Mouse (Mus musculus): ENCODE results near the gene Pik3r2. TPM values are rescaled to one million over a fixed set of nuclear protein-coding genes. Genes with fewer than 3 reads are reported as not detected.
A peak's percentile ranks its signal among the peaks of the same experiment; 100 is the strongest.

Gene Pik3r2
- polyA plus RNA-seq, 1 experiment from 2014 or later: 94.1 TPM

GRCm38 (mm10) chr8:70752000-70752764, 24.3 kb downstream of the Pik3r2 start:
- WGBS: 37% methylated on average over 11 of the region's 11 CpGs
- no peak overlapping the region for H3K4me3 ChIP-seq
- H3K4me2 ChIP-seq: no peak overlapping the region
- H3K27ac ChIP-seq: peak overlapping the region; percentile 45; the same call in 1 of the 2 replicates
- no peak for ATAC-seq (ENCODE audit: low FRiP score)
- no peak overlapping the region for H3K9ac ChIP-seq
- no peaks in the 10 kb centered on the region for H3K9me3 ChIP-seq
- H3K27me3 ChIP-seq: peaks cover 27% of the 10 kb centered on the region
- peaks cover 31% of the 10 kb centered on the region for H3K4me1 ChIP-seq (replicated peaks)
- peaks cover 14% of the 10 kb centered on the region for H3K36me3 ChIP-seq

GRCm38 (mm10) chr8:70750128-70750680, 26.3 kb downstream of the Pik3r2 start:
- Histone ChIP-seq H3K27ac (no peak overlapping the region), H3K4me1 (replicated peaks) (peaks cover 12% of the 10 kb centered on the region), H3K4me3 (no peak overlapping the region), H3K4me2 (no peak overlapping the region), H3K9me3 (no peaks in the 10 kb centered on the region), H3K27me3 (peaks cover 47% of the 10 kb centered on the region), H3K36me3 (no peaks in the 10 kb centered on the region), H3K9ac (no peak overlapping the region)
- 84% methylated on average over 13 of the region's 13 CpGs for WGBS
- no peak for ATAC-seq (ENCODE audit: low FRiP score)

- WGBS: 82% methylated on average over 19 of the region's 19 CpGs
- H3K36me3 ChIP-seq: no peaks in the 10 kb centered on the region
- H3K9ac ChIP-seq: no peak overlapping the region
- no peak for ATAC-seq (ENCODE audit: low FRiP score)
- H3K4me3 ChIP-seq: no peak overlapping the region
- H3K4me2 ChIP-seq: no peak overlapping the region
- no peak overlapping the region for H3K27ac ChIP-seq
- H3K27me3 ChIP-seq: peaks cover 57% of the 10 kb centered on the region
- H3K4me1 ChIP-seq (replicated peaks): peaks cover 12% of the 10 kb centered on the region
- H3K9me3 ChIP-seq: no peaks in the 10 kb centered on the region
These were observed 27.3 kb downstream of the Pik3r2 start for GRCm38 (mm10) chr8:70749097-70749674.

GRCm38 (mm10) chr8:70748246-70749096, 28.0 kb downstream of the Pik3r2 start:
- H3K9ac ChIP-seq: no peak overlapping the region
- H3K4me2 ChIP-seq: no peak overlapping the region
- H3K4me1 ChIP-seq (replicated peaks): peaks cover 16% of the 10 kb centered on the region
- ATAC-seq (ENCODE audit: low FRiP score): no peak
- peaks cover 64% of the 10 kb centered on the region for H3K27me3 ChIP-seq
- H3K9me3 ChIP-seq: no peaks in the 10 kb centered on the region
- H3K27ac ChIP-seq: no peak overlapping the region
- WGBS: 87% methylated on average over 23 of the region's 23 CpGs
- no peaks in the 10 kb centered on the region for H3K36me3 ChIP-seq
- no peak overlapping the region for H3K4me3 ChIP-seq

GRCm38 (mm10) chr8:70747211-70747890, 29.2 kb downstream of the Pik3r2 start:
- H3K27me3 ChIP-seq: peaks cover 75% of the 10 kb centered on the region
- no peak overlapping the region for H3K9ac ChIP-seq
- H3K4me1 ChIP-seq (replicated peaks): peaks cover 17% of the 10 kb centered on the region
- WGBS: 86% methylated on average over 18 of the region's 18 CpGs
- H3K9me3 ChIP-seq: no peaks in the 10 kb centered on the region
- H3K27ac ChIP-seq: no peak overlapping the region
- no peak overlapping the region for H3K4me2 ChIP-seq
- no peak overlapping the region for H3K4me3 ChIP-seq
- H3K36me3 ChIP-seq: no peaks in the 10 kb centered on the region
- no peak for ATAC-seq (ENCODE audit: low FRiP score)

- no peaks in the 10 kb centered on the region for H3K9me3 ChIP-seq
- H3K27me3 ChIP-seq: peaks cover 82% of the 10 kb centered on the region
- H3K4me1 ChIP-seq (replicated peaks): peaks cover 17% of the 10 kb centered on the region
- H3K27ac ChIP-seq: no peak overlapping the region
- WGBS: 73% methylated on average over 9 of the region's 9 CpGs
- H3K9ac ChIP-seq: peak overlapping the region; percentile 35
- no peak overlapping the region for H3K4me2 ChIP-seq
- H3K4me3 ChIP-seq: no peak overlapping the region
- no peaks in the 10 kb centered on the region for H3K36me3 ChIP-seq
- no peak for ATAC-seq (ENCODE audit: low FRiP score)
These were observed 29.8 kb downstream of the Pik3r2 start for GRCm38 (mm10) chr8:70746676-70747075.

- H3K9me3 ChIP-seq: no peaks in the 10 kb centered on the region
- 63% methylated on average over 19 of the region's 19 CpGs for WGBS
- H3K27me3 ChIP-seq: peaks cover 91% of the 10 kb centered on the region
- no peak overlapping the region for H3K4me3 ChIP-seq
- ATAC-seq (ENCODE audit: low FRiP score): no peak
- no peaks in the 10 kb centered on the region for H3K36me3 ChIP-seq
- peaks cover 17% of the 10 kb centered on the region for H3K4me1 ChIP-seq (replicated peaks)
- no peak overlapping the region for H3K4me2 ChIP-seq
- H3K27ac ChIP-seq: no peak overlapping the region
- H3K9ac ChIP-seq: no peak overlapping the region
These were observed 30.8 kb downstream of the Pik3r2 start for GRCm38 (mm10) chr8:70745691-70746220.

- Histone ChIP-seq H3K9ac (no peak overlapping the region), H3K4me2 (no peak overlapping the region), H3K4me3 (no peak overlapping the region), H3K9me3 (no peaks in the 10 kb centered on the region), H3K4me1 (replicated peaks) (peaks cover 17% of the 10 kb centered on the region), H3K27ac (no peak overlapping the region), H3K27me3 (peaks cover 98% of the 10 kb centered on the region), H3K36me3 (no peaks in the 10 kb centered on the region)
- no peak for ATAC-seq (ENCODE audit: low FRiP score)
- WGBS: 58% methylated on average over 11 of the region's 11 CpGs
These were observed 31.7 kb downstream of the Pik3r2 start for GRCm38 (mm10) chr8:70744806-70745205.

GRCm38 (mm10) chr8:70743656-70744590, 32.6 kb downstream of the Pik3r2 start:
- peaks cover 17% of the 10 kb centered on the region for H3K4me1 ChIP-seq (replicated peaks)
- H3K27me3 ChIP-seq: peaks cover 89% of the 10 kb centered on the region
- H3K4me3 ChIP-seq: peak overlapping the region; percentile 34
- ATAC-seq (ENCODE audit: low FRiP score): peak; percentile 30; the same call in 1 of the 2 replicates
- 3% methylated on average over 48 of the region's 48 CpGs for WGBS
- H3K9me3 ChIP-seq: no peaks in the 10 kb centered on the region
- peak overlapping the region; percentile 52 for H3K4me2 ChIP-seq
- H3K9ac ChIP-seq: peak overlapping the region; percentile 65
- H3K36me3 ChIP-seq: no peaks in the 10 kb centered on the region
- no peak overlapping the region for H3K27ac ChIP-seq

- WGBS: 3% methylated on average over 38 of the region's 38 CpGs
- peak overlapping the region; percentile 52 for H3K4me2 ChIP-seq
- no peak overlapping the region for H3K27ac ChIP-seq
- H3K27me3 ChIP-seq: peaks cover 85% of the 10 kb centered on the region
- no peak for ATAC-seq (ENCODE audit: low FRiP score)
- peaks cover 17% of the 10 kb centered on the region for H3K4me1 ChIP-seq (replicated peaks)
- no peaks in the 10 kb centered on the region for H3K9me3 ChIP-seq
- peak overlapping the region; percentile 34 for H3K4me3 ChIP-seq
- no peaks in the 10 kb centered on the region for H3K36me3 ChIP-seq
- peak overlapping the region; percentile 65 for H3K9ac ChIP-seq
These were observed 33.4 kb downstream of the Pik3r2 start for GRCm38 (mm10) chr8:70742981-70743655.
